21 mouse cellular contexts compared by ENCODE assay signal in the genomic region with DNA sequence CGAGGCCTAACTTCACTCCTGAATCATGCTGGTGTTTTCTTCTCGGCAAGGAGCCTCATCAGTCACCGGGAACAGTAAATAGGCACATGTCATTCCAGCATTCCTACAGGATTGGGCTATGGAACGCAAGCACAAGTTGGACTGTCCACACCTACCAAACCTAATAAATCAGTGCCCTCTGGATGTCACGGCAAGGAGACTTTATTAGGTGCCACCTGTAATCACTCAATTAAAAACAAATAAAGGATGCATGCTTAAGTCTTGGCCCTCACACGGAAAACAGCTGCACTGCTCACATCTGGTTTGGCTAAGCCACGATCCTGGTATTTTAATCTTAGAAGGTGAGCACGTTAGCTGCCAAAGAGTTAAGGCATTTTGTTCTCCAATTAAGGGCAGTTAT.
"Had no signal": no experiment of that assay in that cellular context is flagged by ENCODE, and none has a peak within 500 bp of the region (broad histone marks: within the 10 kb centered on the region; RNA-seq: fewer than 3 reads in every experiment).

No protein-coding gene starts in this region.

- H3K27me3 ChIP-seq: liver, embryonic 12.5 days; liver, embryonic 15.5 days; lung, embryonic 15.5 days; neural tube, embryonic 12.5 days; neural tube, embryonic 15.5 days; stomach, embryonic 15.5 days had no signal

- H3K4me2 ChIP-seq: liver, embryonic 12.5 days; liver, embryonic 15.5 days; lung, embryonic 15.5 days; neural tube, embryonic 12.5 days; neural tube, embryonic 15.5 days; stomach, embryonic 15.5 days had no signal

- H3K9ac ChIP-seq: liver, embryonic 12.5 days; liver, embryonic 15.5 days; lung, embryonic 15.5 days; neural tube, embryonic 12.5 days; neural tube, embryonic 15.5 days; stomach, embryonic 15.5 days had no signal

- H3K27ac ChIP-seq: kidney, postnatal 0 days; liver, embryonic 12.5 days; liver, embryonic 15.5 days; lung, embryonic 15.5 days; midbrain, embryonic 10.5 days; neural tube, embryonic 12.5 days; neural tube, embryonic 15.5 days; stomach, embryonic 15.5 days had no signal

- H3K4me3 ChIP-seq: liver, embryonic 12.5 days; liver, embryonic 15.5 days; lung, embryonic 15.5 days; megakaryocyte, embryonic 14.5 days; midbrain, embryonic 10.5 days; neural tube, embryonic 12.5 days; neural tube, embryonic 15.5 days; stomach, embryonic 15.5 days had no signal

- H3K9me3 ChIP-seq: liver, embryonic 12.5 days; liver, embryonic 15.5 days; lung, embryonic 15.5 days; megakaryocyte, embryonic 14.5 days; midbrain, embryonic 10.5 days; neural tube, embryonic 12.5 days; neural tube, embryonic 15.5 days; stomach, embryonic 15.5 days had no signal

- DNase-seq: kidney, adult 2 months; kidney, postnatal 25 days; liver; lung, adult 18-20 months; lung, postnatal 10 days; lung, postnatal 36 days; midbrain, embryonic 14.5 days; retina, postnatal 1 day; right cerebral cortex, postnatal 25 days; spleen, adult 18-20 months; thymus, postnatal 25 days had no signal

- H3K36me3 ChIP-seq: liver, embryonic 12.5 days; liver, embryonic 15.5 days; lung, embryonic 15.5 days; midbrain, embryonic 10.5 days; neural tube, embryonic 12.5 days; neural tube, embryonic 15.5 days; stomach, embryonic 15.5 days had no signal

- H3K4me1 ChIP-seq: liver, embryonic 12.5 days; liver, embryonic 15.5 days; midbrain, embryonic 10.5 days; neural tube, embryonic 12.5 days; neural tube, embryonic 15.5 days; stomach, embryonic 15.5 days had no signal

- ATAC-seq: intestine, postnatal 0 days; liver, embryonic 12.5 days had no signal
